Mouse (Mus musculus) midbrain, embryonic 15.5 days (tissue): ENCODE results near the gene Vamp8. TPM values are rescaled to one million over a fixed set of nuclear protein-coding genes. Genes with fewer than 3 reads are reported as not detected.

Source experiments
- ATAC-seq: fragments of 200-750 bp; cut with Nextera tagmentation; replicated peaks from 2 replicates; pipeline ENCODE4 v1.8.0; 2017; ENCODE audit warnings: moderate TSS enrichment
- H3K27ac ChIP-seq: fragments of 300-500 bp; sonication (generic); 2 replicates; pipeline ENCODE4 v1.5.1; 2015; ENCODE audit warnings: mild to moderate bottlenecking, inconsistent platforms
- H3K27me3 ChIP-seq: fragments of 300-500 bp; sonication (generic); replicated peaks from 2 replicates; pipeline ENCODE4 v1.6.1; 2015; ENCODE audit warnings: inconsistent platforms
- H3K36me3 ChIP-seq: fragments of 300-500 bp; sonication (generic); replicated peaks from 2 replicates; pipeline ENCODE4 v1.6.1; 2015; ENCODE audit warnings: inconsistent platforms
- H3K4me1 ChIP-seq: fragments of 300-500 bp; sonication (generic); 2 replicates; pipeline ENCODE4 v1.6.1; 2015; ENCODE audit warnings: inconsistent platforms
- H3K4me2 ChIP-seq: fragments of 300-500 bp; sonication (generic); 2 replicates; pipeline ENCODE4 v1.6.1; 2015; ENCODE audit warnings: inconsistent platforms, mild to moderate bottlenecking, moderate library complexity
- H3K4me3 ChIP-seq: fragments of 300-500 bp; sonication (generic); 2 replicates; pipeline ENCODE4 v1.5.1; 2015; ENCODE audit warnings: mild to moderate bottlenecking, inconsistent platforms
- H3K9ac ChIP-seq: fragments of 300-500 bp; sonication (generic); 2 replicates; pipeline ENCODE4 v1.6.1; 2015; ENCODE audit warnings: mild to moderate bottlenecking, inconsistent platforms
- H3K9me3 ChIP-seq: fragments of 300-500 bp; sonication (generic); 2 replicates; pipeline ENCODE4 v1.6.1; 2016; ENCODE audit warnings: inconsistent platforms
- WGBS: fragments of 180-500 bp; shearing (Covaris S2); methylation state at CpG from one replicate; pipeline ENCODE4 v1.1.7; 2015; ENCODE audit warnings: mixed read lengths; 5-methylcytosine and 5-hydroxymethylcytosine counted together
- polyA plus RNA-seq: library from polyadenylated mRNA; unstranded; fragments of >200 nt; fragmentation: Nextera tagmentation; extraction: Ambion mirVana; gene quantifications from 2 replicates; pipeline ENCODE4 v1.2.1, GENCODE M21; 2015

Gene Vamp8
- polyA plus RNA-seq, 1 experiment from 2014 or later, result 22.2 TPM

GRCm38 (mm10) chr6:72340481-72340880 lies 50.0 kb downstream of the Vamp8 start:
- H3K4me1 ChIP-seq, result peaks cover 18% of the 10 kb centered on the region
- H3K36me3 ChIP-seq, result peaks cover 25% of the 10 kb centered on the region
- H3K27ac ChIP-seq, result no peak overlapping the region
- H3K4me3 ChIP-seq, result no peak overlapping the region
- 58% methylated on average over 2 of the region's 2 CpGs for WGBS
- no peak for ATAC-seq
- H3K9ac ChIP-seq, result no peak overlapping the region
- no peaks in the 10 kb centered on the region for H3K9me3 ChIP-seq
- no peak overlapping the region for H3K4me2 ChIP-seq
- H3K27me3 ChIP-seq, result no peaks in the 10 kb centered on the region

Other genes starting within 250 kb of the Vamp8 start
- 1.9 and 2.2 TPM in 2 replicates for gene Atoh8, start 155.1 kb downstream of the Vamp8 start, polyA plus RNA-seq
- 0.23 and 0.51 TPM in 2 replicates for gene Sftpb, start 86.1 kb downstream of the Vamp8 start, polyA plus RNA-seq
- 41.0 and 41.2 TPM in 2 replicates for gene Usp39, start 45.5 kb downstream of the Vamp8 start, polyA plus RNA-seq
- 18.7 and 19.4 TPM in 2 replicates for gene 0610030E20Rik, start 43.4 kb downstream of the Vamp8 start, polyA plus RNA-seq
- gene Tmem150a, start 35.3 kb downstream of the Vamp8 start, polyA plus RNA-seq, result 18.5 and 19.9 TPM in 2 replicates
- 137 and 141 TPM in 2 replicates for gene Rnf181, start 23.7 kb downstream of the Vamp8 start, polyA plus RNA-seq
- 20.2 and 24.2 TPM in 2 replicates for gene Vamp5, start 10.2 kb downstream of the Vamp8 start, polyA plus RNA-seq
- 16.9 and 19.0 TPM in 2 replicates for gene Ggcx, start 23.6 kb upstream of the Vamp8 start, polyA plus RNA-seq
- 354 and 380 TPM in 2 replicates for gene Mat2a, start 48.9 kb upstream of the Vamp8 start, polyA plus RNA-seq
- 0.65 and 0.91 TPM in 2 replicates for gene Sh2d6, start 131.0 kb upstream of the Vamp8 start, polyA plus RNA-seq
- 5.8 and 7.8 TPM in 2 replicates for gene Capg, start 153.7 kb upstream of the Vamp8 start, polyA plus RNA-seq
- 16.5 and 17.4 TPM in 2 replicates for gene Elmod3, start 207.7 kb upstream of the Vamp8 start, polyA plus RNA-seq
- gene Retsat, start 207.8 kb upstream of the Vamp8 start, polyA plus RNA-seq, result 6.1 and 7.2 TPM in 2 replicates
- 38.0 and 38.7 TPM in 2 replicates for gene Tgoln1, start 226.3 kb upstream of the Vamp8 start, polyA plus RNA-seq